Mouse (Mus musculus): Measurements from ENCODE around the gene Ndufa12. TPM values are rescaled to one million over a fixed set of nuclear protein-coding genes. Genes with fewer than 3 reads are reported as not detected.

Gene Ndufa12
- polyA plus RNA-seq, 1 experiment from 2014 or later: 464 TPM

DNA sequence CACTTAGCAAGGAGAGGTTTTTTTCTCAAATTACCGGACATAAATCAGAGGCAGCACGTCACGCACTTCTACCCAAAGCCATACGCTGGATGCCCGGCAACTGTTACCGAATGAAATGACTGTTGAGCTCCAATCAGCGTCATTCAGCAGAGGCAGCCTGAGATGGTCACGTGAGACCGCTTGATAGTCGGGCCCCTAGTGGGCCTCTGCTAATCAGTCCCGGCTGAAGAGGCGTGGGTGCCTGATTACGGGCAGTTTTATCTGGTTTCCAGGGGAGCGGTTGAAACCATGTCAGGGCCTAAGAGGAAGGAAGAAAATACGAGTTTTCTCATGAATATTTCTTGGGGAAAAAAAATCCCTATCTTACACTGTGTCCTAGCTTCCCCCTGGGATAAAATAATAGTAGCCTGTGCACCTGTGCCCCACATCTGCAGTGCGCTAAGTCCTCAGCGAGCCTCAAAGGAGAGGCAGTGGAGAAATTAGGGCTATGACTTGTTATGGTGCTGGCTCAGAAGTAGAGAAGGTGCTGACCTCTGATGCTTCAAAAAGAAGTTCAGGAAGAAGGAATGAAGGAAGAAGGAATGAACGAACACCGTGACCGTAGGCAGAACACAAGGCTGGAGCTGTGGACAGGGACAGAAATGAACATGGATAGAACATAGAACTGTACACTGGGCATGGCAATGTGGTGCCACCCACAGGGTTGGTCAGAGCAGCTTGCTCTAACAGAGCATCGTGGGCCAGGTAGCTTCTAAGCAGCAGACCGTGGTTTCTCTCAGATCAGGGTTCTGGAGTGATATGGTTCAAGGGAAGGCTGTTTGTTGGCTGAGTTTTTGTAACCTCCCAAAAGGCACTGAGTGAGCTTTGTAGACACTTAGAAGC is 51.3 kb downstream of the Ndufa12 start:
- no peaks in the 10 kb centered on the region for H3K36me3 ChIP-seq (ENCODE audit: control insufficient read depth, insufficient read depth, low read length)
- H3K9me3 ChIP-seq (ENCODE audit: control insufficient read depth, low read length): no peaks in the 10 kb centered on the region
- peak; percentile 62 for DNase-seq (ENCODE audit: low spot score)
- no peak overlapping the region for H3K4me3 ChIP-seq (ENCODE audit: low read depth, low read length)
- no peaks in the 10 kb centered on the region for H3K27me3 ChIP-seq (ENCODE audit: control insufficient read depth, insufficient read depth, low read length)
- H3K9ac ChIP-seq (ENCODE audit: low read length): no peak overlapping the region
- 50% methylated on average over 22 of the region's 22 CpGs for WGBS
- no peak overlapping the region for H3K4me2 ChIP-seq (ENCODE audit: low read depth)
- no peak overlapping the region for H3K27ac ChIP-seq (ENCODE audit: low read depth, low read length)
- H3K4me1 ChIP-seq (ENCODE audit: control insufficient read depth, insufficient read depth, low read length): peaks cover 6% of the 10 kb centered on the region
- ATAC-seq (ENCODE audit: insufficient read depth, low FRiP score, low TSS enrichment): peak; percentile 85; the same call in 1 of the 2 replicates

DNA sequence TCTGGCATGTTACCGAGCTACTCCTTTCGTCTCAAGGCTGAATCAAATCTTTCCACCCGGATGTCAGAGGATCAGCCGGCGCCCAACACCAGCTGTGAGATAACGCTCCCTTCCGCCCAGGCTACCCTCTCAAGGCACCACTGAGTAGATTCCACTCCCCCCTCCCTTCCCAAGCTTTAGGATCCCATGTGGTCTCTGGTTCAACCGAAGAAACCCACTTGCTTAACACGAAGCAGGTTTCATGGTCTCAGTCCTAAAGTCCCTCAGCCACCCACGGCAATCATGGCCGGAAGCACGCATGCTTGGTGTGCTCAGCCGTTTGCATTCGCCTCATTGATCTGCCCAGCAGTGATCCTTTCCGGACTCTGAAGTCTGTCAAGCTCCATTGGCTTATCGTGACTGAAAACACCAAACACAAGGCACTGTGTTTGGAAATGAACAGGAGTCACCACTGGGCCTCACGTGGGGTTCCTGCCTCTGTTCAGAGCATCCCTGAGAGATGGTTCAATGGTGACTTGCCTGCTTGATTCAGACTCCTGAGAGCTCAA is 54.8 kb downstream of the Ndufa12 start:
- H3K27me3 ChIP-seq (ENCODE audit: control insufficient read depth, insufficient read depth, low read length): no peaks in the 10 kb centered on the region
- DNase-seq (ENCODE audit: low spot score) (no peak), ATAC-seq (ENCODE audit: insufficient read depth, low FRiP score, low TSS enrichment) (no peak)
- H3K4me2 ChIP-seq (ENCODE audit: low read depth): no peak overlapping the region
- no peak overlapping the region for H3K27ac ChIP-seq (ENCODE audit: low read depth, low read length)
- H3K4me1 ChIP-seq (ENCODE audit: control insufficient read depth, insufficient read depth, low read length): peaks cover 6% of the 10 kb centered on the region
- no peak overlapping the region for H3K9ac ChIP-seq (ENCODE audit: low read length)
- no peak overlapping the region for H3K4me3 ChIP-seq (ENCODE audit: low read depth, low read length)
- H3K36me3 ChIP-seq (ENCODE audit: control insufficient read depth, insufficient read depth, low read length): no peaks in the 10 kb centered on the region
- no peaks in the 10 kb centered on the region for H3K9me3 ChIP-seq (ENCODE audit: control insufficient read depth, low read length)
- WGBS: 86% methylated on average over 17 of the region's 17 CpGs

- no peak overlapping the region for H3K4me3 ChIP-seq (ENCODE audit: low read depth, low read length)
- no peaks in the 10 kb centered on the region for H3K27me3 ChIP-seq (ENCODE audit: control insufficient read depth, insufficient read depth, low read length)
- DNase-seq (ENCODE audit: low spot score) (no peak), ATAC-seq (ENCODE audit: insufficient read depth, low FRiP score, low TSS enrichment) (no peak)
- no peaks in the 10 kb centered on the region for H3K9me3 ChIP-seq (ENCODE audit: control insufficient read depth, low read length)
- no peak overlapping the region for H3K9ac ChIP-seq (ENCODE audit: low read length)
- WGBS: 82% methylated on average over 3 of the region's 3 CpGs
- H3K36me3 ChIP-seq (ENCODE audit: control insufficient read depth, insufficient read depth, low read length): no peaks in the 10 kb centered on the region
- peaks cover 5% of the 10 kb centered on the region for H3K4me1 ChIP-seq (ENCODE audit: control insufficient read depth, insufficient read depth, low read length)
- no peak overlapping the region for H3K4me2 ChIP-seq (ENCODE audit: low read depth)
- no peak overlapping the region for H3K27ac ChIP-seq (ENCODE audit: low read depth, low read length)
Measured at GRCm38 (mm10) chr10:94254766-94255165, 56.2 kb downstream of the Ndufa12 start.

DNA sequence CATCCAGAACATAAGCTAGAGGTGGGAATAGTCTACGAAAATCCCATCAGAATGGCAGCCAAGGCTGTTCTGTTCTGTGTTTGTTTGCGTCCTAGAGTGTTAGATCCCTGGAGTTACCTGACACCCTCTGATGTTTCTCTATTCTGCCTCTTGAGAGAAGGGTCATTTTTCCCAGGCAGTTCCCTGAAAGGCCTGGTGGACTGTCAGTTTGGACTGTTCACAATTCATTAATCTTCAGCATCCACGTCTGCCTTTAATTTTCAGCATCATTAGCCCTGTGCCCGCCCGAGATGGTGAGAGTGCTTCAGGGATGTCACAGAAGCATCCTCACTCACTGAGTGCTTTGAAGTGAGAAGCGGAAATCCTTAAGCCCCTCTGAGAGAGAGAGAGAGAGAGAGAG is 57.2 kb downstream of the Ndufa12 start:
- WGBS: 63% methylated on average over 6 of the region's 6 CpGs
- no peak for ATAC-seq (ENCODE audit: insufficient read depth, low FRiP score, low TSS enrichment)
- Histone ChIP-seq H3K4me1 (ENCODE audit: control insufficient read depth, insufficient read depth, low read length) (no peaks in the 10 kb centered on the region), H3K4me3 (ENCODE audit: low read depth, low read length) (no peak overlapping the region), H3K9me3 (ENCODE audit: control insufficient read depth, low read length) (no peaks in the 10 kb centered on the region), H3K9ac (ENCODE audit: low read length) (no peak overlapping the region), H3K27ac (ENCODE audit: low read depth, low read length) (no peak overlapping the region), H3K27me3 (ENCODE audit: control insufficient read depth, insufficient read depth, low read length) (no peaks in the 10 kb centered on the region), H3K36me3 (ENCODE audit: control insufficient read depth, insufficient read depth, low read length) (no peaks in the 10 kb centered on the region), H3K4me2 (ENCODE audit: low read depth) (no peak overlapping the region)
- no peak for DNase-seq (ENCODE audit: low spot score)

DNA sequence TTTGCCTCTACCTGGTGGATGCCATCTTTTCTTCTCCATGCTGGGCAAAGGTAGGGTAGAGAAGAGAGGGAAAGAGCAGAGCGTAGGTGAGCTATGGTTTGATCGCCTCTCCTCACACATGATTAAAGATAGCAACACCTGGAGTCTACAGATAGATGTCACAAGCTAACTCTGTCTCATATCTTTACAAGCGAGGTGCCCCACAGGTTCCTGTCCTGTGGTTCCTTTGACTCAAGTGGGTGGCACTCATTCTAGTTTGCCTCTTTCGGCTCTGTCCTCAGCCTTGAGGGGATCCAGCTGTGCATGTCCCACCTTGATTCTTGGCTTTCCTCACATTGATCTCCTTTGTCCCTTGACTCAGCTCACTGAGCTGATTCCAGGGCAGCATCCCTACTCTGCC is 58.0 kb downstream of the Ndufa12 start:
- Histone ChIP-seq H3K4me1 (ENCODE audit: control insufficient read depth, insufficient read depth, low read length) (no peaks in the 10 kb centered on the region), H3K4me3 (ENCODE audit: low read depth, low read length) (no peak overlapping the region), H3K27ac (ENCODE audit: low read depth, low read length) (no peak overlapping the region), H3K27me3 (ENCODE audit: control insufficient read depth, insufficient read depth, low read length) (no peaks in the 10 kb centered on the region), H3K36me3 (ENCODE audit: control insufficient read depth, insufficient read depth, low read length) (no peaks in the 10 kb centered on the region), H3K9me3 (ENCODE audit: control insufficient read depth, low read length) (no peaks in the 10 kb centered on the region), H3K4me2 (ENCODE audit: low read depth) (no peak overlapping the region), H3K9ac (ENCODE audit: low read length) (no peak overlapping the region)
- ATAC-seq (ENCODE audit: insufficient read depth, low FRiP score, low TSS enrichment) (no peak), DNase-seq (ENCODE audit: low spot score) (no peak)
- 90% methylated on average over 4 of the region's 4 CpGs for WGBS

GRCm38 (mm10) chr10:94260544-94260943 is 62.0 kb downstream of the Ndufa12 start:
- Histone ChIP-seq H3K4me3 (ENCODE audit: low read depth, low read length) (no peak overlapping the region), H3K4me1 (ENCODE audit: control insufficient read depth, insufficient read depth, low read length) (no peaks in the 10 kb centered on the region), H3K9me3 (ENCODE audit: control insufficient read depth, low read length) (no peaks in the 10 kb centered on the region), H3K9ac (ENCODE audit: low read length) (no peak overlapping the region), H3K27me3 (ENCODE audit: control insufficient read depth, insufficient read depth, low read length) (no peaks in the 10 kb centered on the region), H3K27ac (ENCODE audit: low read depth, low read length) (no peak overlapping the region), H3K4me2 (ENCODE audit: low read depth) (no peak overlapping the region), H3K36me3 (ENCODE audit: control insufficient read depth, insufficient read depth, low read length) (no peaks in the 10 kb centered on the region)
- 85% methylated on average over 1 of the region's 1 CpGs for WGBS
- DNase-seq (ENCODE audit: low spot score) (no peak), ATAC-seq (ENCODE audit: insufficient read depth, low FRiP score, low TSS enrichment) (no peak)

DNA sequence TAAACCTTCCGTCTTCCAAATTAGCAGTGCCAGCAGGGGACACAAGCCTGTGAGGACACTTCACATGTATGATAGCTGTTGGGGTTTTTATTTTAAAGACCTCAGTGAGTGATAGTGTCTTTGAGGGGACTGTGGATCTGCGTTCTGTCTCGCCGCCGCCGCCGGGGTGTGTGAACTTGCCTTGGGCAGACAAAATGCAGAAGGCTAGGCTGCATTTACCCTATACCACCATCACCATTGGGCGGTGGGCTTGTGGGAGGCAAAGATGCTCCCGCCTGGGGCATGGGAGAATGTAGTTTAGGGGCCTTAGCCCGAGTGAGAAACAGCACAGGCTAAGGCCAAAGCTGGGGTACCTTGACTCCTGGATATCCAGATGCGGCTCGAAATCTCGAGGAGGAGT is 64.1 kb downstream of the Ndufa12 start:
- 96% methylated on average over 13 of the region's 13 CpGs for WGBS
- H3K9me3 ChIP-seq (ENCODE audit: control insufficient read depth, low read length): no peaks in the 10 kb centered on the region
- DNase-seq (ENCODE audit: low spot score): no peak
- no peaks in the 10 kb centered on the region for H3K4me1 ChIP-seq (ENCODE audit: control insufficient read depth, insufficient read depth, low read length)
- no peaks in the 10 kb centered on the region for H3K27me3 ChIP-seq (ENCODE audit: control insufficient read depth, insufficient read depth, low read length)
- H3K4me3 ChIP-seq (ENCODE audit: low read depth, low read length): no peak overlapping the region
- H3K27ac ChIP-seq (ENCODE audit: low read depth, low read length): no peak overlapping the region
- H3K9ac ChIP-seq (ENCODE audit: low read length): no peak overlapping the region
- no peaks in the 10 kb centered on the region for H3K36me3 ChIP-seq (ENCODE audit: control insufficient read depth, insufficient read depth, low read length)
- H3K4me2 ChIP-seq (ENCODE audit: low read depth): no peak overlapping the region
- no peak for ATAC-seq (ENCODE audit: insufficient read depth, low FRiP score, low TSS enrichment)

DNA sequence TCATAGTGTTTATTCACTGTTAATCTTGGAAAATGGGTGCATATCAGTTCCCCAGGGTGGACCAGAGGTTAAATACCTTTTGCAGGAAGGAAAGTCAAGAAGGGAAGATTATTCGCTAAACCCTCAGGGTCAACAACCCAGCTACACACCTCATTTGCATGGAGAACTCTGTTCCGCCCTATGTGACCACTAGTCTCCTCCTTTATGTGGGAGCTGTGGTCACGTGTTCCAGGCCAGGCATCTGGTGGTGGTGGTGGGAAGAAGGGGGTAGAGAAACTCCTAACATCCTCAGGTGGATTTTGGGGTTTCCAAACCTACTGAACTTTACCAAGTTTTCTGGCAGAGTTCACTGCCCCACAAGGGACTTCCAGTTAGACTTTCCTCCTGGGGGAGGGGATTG is 64.7 kb downstream of the Ndufa12 start:
- 85% methylated on average over 3 of the region's 3 CpGs for WGBS
- no peaks in the 10 kb centered on the region for H3K36me3 ChIP-seq (ENCODE audit: control insufficient read depth, insufficient read depth, low read length)
- DNase-seq (ENCODE audit: low spot score): no peak
- no peak overlapping the region for H3K9ac ChIP-seq (ENCODE audit: low read length)
- ATAC-seq (ENCODE audit: insufficient read depth, low FRiP score, low TSS enrichment): no peak
- H3K9me3 ChIP-seq (ENCODE audit: control insufficient read depth, low read length): no peaks in the 10 kb centered on the region
- no peaks in the 10 kb centered on the region for H3K27me3 ChIP-seq (ENCODE audit: control insufficient read depth, insufficient read depth, low read length)
- no peak overlapping the region for H3K4me3 ChIP-seq (ENCODE audit: low read depth, low read length)
- no peaks in the 10 kb centered on the region for H3K4me1 ChIP-seq (ENCODE audit: control insufficient read depth, insufficient read depth, low read length)
- no peak overlapping the region for H3K27ac ChIP-seq (ENCODE audit: low read depth, low read length)
- H3K4me2 ChIP-seq (ENCODE audit: low read depth): no peak overlapping the region

Data from neural tube, embryonic 11.5 days (tissue).